Mouse (Mus musculus) embryonic facial prominence, embryonic 15.5 days (tissue): ENCODE data around the gene Kit. TPM values are rescaled to one million over a fixed set of nuclear protein-coding genes. Genes with fewer than 3 reads are reported as not detected.

ENCODE experiments used
- ATAC-seq: fragments of 200-750 bp; cut with Nextera tagmentation; 2 replicates; pipeline ENCODE4 v1.8.0; 2017; ENCODE audit warnings: low read depth, moderate TSS enrichment; ENCODE audit not compliant: insufficient number of reproducible peaks, low FRiP score, low TSS enrichment
- H3K27ac ChIP-seq: fragments of 300-500 bp; sonication (generic); replicated peaks from 2 replicates; pipeline ENCODE4 v1.5.1; 2015; ENCODE audit warnings: mild to moderate bottlenecking, inconsistent platforms
- H3K27me3 ChIP-seq: fragments of 300-500 bp; sonication (generic); 2 replicates; pipeline ENCODE4 v1.6.1; 2015; ENCODE audit warnings: inconsistent platforms
- H3K36me3 ChIP-seq: fragments of 300-500 bp; sonication (generic); 2 replicates; pipeline ENCODE4 v1.6.1; 2015; ENCODE audit warnings: mild to moderate bottlenecking, inconsistent platforms
- H3K4me1 ChIP-seq: fragments of 300-500 bp; sonication (generic); 2 replicates; pipeline ENCODE4 v1.6.1; 2015; ENCODE audit warnings: inconsistent platforms
- H3K4me2 ChIP-seq: fragments of 300-500 bp; sonication (generic); replicated peaks from 2 replicates; pipeline ENCODE4 v1.6.1; 2015; ENCODE audit warnings: mild to moderate bottlenecking, inconsistent platforms
- H3K4me3 ChIP-seq: fragments of 300-500 bp; sonication (generic); replicated peaks from 2 replicates; pipeline ENCODE4 v1.5.1; 2015; ENCODE audit warnings: mild to moderate bottlenecking, inconsistent platforms
- H3K9ac ChIP-seq: fragments of 300-500 bp; sonication (generic); 2 replicates; pipeline ENCODE4 v1.6.1; 2015; ENCODE audit warnings: inconsistent platforms
- H3K9me3 ChIP-seq: fragments of 300-500 bp; sonication (generic); replicated peaks from 2 replicates; pipeline ENCODE4 v1.6.1; 2016; ENCODE audit warnings: inconsistent platforms
- WGBS: fragments of 180-500 bp; shearing (Covaris S2); methylation state at CpG from one replicate; pipeline ENCODE4 v1.1.7; 2015; 5-methylcytosine and 5-hydroxymethylcytosine counted together
- polyA plus RNA-seq: library from polyadenylated mRNA; unstranded; fragments of >200 nt; fragmentation: Nextera tagmentation; extraction: Ambion mirVana; gene quantifications from 2 replicates; pipeline ENCODE4 v1.2.1, GENCODE M21; 2015

Kit gene
- polyA plus RNA-seq, 1 experiment from 2014 or later: 23.4 TPM

DNA sequence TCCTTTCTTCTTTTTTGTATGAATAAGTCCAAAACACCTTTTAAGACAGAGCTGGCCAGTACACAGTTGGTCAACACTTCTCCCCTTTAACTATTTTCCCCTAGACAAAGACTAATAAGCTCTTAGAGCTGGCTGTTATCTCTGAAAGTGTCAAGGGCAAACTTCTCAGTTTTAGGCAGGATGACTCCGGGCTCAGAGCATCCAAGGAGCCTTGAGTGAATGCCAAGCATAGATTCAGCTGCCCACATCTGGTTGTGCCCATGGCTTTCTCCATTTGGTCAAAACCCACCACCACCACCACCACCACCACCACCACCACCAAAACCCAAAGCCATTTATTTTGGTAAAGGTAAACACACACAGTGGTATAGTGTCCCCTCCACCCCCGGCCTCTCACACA is 13.5 kb upstream of the Kit start:
- no peak for ATAC-seq
- H3K4me3 ChIP-seq: no peak overlapping the region
- no peak overlapping the region for H3K4me2 ChIP-seq
- 90% methylated on average over 2 of the region's 2 CpGs for WGBS
- no peaks in the 10 kb centered on the region for H3K9me3 ChIP-seq
- H3K36me3 ChIP-seq: no peaks in the 10 kb centered on the region
- H3K9ac ChIP-seq: no peak overlapping the region
- no peak overlapping the region for H3K27ac ChIP-seq
- H3K27me3 ChIP-seq: no peaks in the 10 kb centered on the region
- H3K4me1 ChIP-seq: no peaks in the 10 kb centered on the region

- Histone ChIP-seq H3K4me1 (peaks cover 19% of the 10 kb centered on the region), H3K4me3 (peak overlapping the region; percentile 59), H3K9me3 (no peaks in the 10 kb centered on the region), H3K9ac (no peak overlapping the region), H3K4me2 (peak overlapping the region; percentile 99), H3K27me3 (peaks cover 27% of the 10 kb centered on the region), H3K27ac (no peak overlapping the region), H3K36me3 (no peaks in the 10 kb centered on the region)
- ATAC-seq: no peak; the same call in 1 of the 2 replicates
- WGBS: 4% methylated on average over 27 of the region's 27 CpGs
Observed at GRCm38 (mm10) chr5:75574151-75574851, 415 bp upstream of the Kit start.

GRCm38 (mm10) chr5:75575567-75576515 is 1.1 kb downstream of the Kit start:
- Histone ChIP-seq H3K4me2 (peak overlapping the region; percentile 99), H3K4me1 (peaks cover 19% of the 10 kb centered on the region), H3K4me3 (peak overlapping the region; percentile 59), H3K27me3 (peaks cover 27% of the 10 kb centered on the region), H3K27ac (peak overlapping the region; percentile 34; the same call in 1 of the 2 replicates), H3K9ac (peak overlapping the region; percentile 33; the same call in 1 of the 2 replicates), H3K9me3 (no peaks in the 10 kb centered on the region), H3K36me3 (no peaks in the 10 kb centered on the region)
- under 1% methylated on average over 53 of the region's 53 CpGs for WGBS
- ATAC-seq: peak; percentile 75

- WGBS: 21% methylated on average over 6 of the region's 6 CpGs
- Histone ChIP-seq H3K4me2 (peak overlapping the region; percentile 99), H3K27me3 (peaks cover 27% of the 10 kb centered on the region), H3K27ac (no peak overlapping the region), H3K9me3 (no peaks in the 10 kb centered on the region), H3K4me1 (peaks cover 19% of the 10 kb centered on the region), H3K9ac (no peak overlapping the region), H3K4me3 (peak overlapping the region; percentile 59), H3K36me3 (no peaks in the 10 kb centered on the region)
- no peak for ATAC-seq
Observed at GRCm38 (mm10) chr5:75576741-75577140, 2.0 kb downstream of the Kit start.

DNA sequence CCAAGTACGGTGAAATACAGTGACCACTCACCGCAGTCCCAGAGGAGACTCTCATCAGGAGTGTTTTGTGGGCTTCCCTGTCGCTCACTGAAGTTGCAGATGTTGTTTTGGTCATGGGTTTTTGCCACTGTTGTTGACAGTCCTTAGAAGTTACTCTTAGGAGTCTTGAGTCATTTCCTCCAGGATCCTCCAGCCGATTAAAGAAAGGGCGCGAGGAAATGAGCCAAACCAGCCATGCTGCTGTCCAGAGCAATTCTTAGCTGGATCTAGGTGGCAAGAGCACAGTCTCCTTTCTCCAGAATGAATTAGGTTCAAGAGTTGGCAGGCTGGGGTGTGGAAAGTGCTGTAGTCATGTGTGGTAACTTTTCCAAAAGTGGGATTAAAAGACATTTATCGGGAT is 3.4 kb downstream of the Kit start:
- no peak overlapping the region for H3K4me3 ChIP-seq
- ATAC-seq: no peak

DNA sequence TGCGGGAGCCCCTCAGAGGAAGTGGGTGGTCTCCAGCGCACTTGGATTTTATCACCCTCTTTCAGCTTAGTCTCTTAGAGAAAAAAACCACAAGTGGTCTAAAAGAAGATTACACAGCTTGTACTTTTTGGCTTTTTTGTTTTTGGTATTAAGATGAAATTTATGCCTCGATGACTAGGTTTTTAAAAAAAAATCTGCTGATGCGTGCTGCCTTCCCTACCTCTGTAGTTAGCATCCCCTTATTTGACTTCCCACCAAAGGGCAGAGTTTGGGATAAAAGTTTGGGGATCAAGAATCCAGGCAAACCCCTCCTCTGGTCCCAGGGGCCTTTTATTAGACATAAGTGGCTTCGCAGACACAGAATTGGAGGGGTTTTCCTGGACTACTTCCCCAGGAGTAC is 4.5 kb downstream of the Kit start:
- Histone ChIP-seq H3K27ac (no peak overlapping the region), H3K27me3 (peaks cover 25% of the 10 kb centered on the region), H3K9me3 (no peaks in the 10 kb centered on the region), H3K4me1 (peaks cover 19% of the 10 kb centered on the region), H3K36me3 (no peaks in the 10 kb centered on the region), H3K4me3 (no peak overlapping the region), H3K9ac (no peak overlapping the region), H3K4me2 (no peak overlapping the region)
- no peak for ATAC-seq
- WGBS: 71% methylated on average over 5 of the region's 5 CpGs

More for the DNA sequence above, 3.4 kb downstream of the Kit start:
- Histone ChIP-seq H3K27ac (no peak overlapping the region), H3K27me3 (peaks cover 27% of the 10 kb centered on the region), H3K36me3 (no peaks in the 10 kb centered on the region), H3K4me2 (no peak overlapping the region), H3K9ac (no peak overlapping the region), H3K4me1 (peaks cover 19% of the 10 kb centered on the region), H3K9me3 (no peaks in the 10 kb centered on the region)
- 67% methylated on average over 7 of the region's 7 CpGs for WGBS

DNA sequence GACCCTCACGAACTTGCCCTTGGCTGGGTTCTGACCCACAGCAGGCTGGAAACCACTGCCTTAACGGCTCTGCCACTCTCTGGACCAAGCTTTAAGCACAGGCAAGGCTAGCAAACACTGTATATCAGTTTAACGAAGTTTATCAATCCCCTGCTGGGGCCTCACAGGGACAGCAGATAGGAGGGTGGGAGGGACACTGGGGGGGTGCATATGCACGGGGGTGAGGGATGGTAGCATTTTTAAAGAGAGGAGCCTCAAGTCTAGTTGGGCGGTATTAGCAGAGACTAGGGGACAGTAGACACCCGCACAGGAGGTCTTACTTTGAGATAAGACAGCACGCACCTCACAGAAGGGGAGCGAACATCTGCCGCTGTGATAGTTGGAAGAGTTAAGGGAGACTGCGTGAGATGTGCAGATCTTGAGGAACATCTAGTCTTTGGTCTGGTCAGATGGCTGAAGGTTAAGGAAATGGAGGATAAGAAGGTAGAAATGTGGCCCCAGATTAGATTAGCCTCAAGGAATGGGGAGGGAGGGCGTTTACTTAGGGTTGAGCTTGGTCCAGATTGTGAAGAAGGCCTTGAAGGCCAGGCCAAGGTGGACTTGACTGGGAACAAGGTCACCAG is 5.0 kb downstream of the Kit start:
- H3K36me3 ChIP-seq: no peaks in the 10 kb centered on the region
- H3K27me3 ChIP-seq: peaks cover 21% of the 10 kb centered on the region
- no peak overlapping the region for H3K4me2 ChIP-seq
- H3K9me3 ChIP-seq: no peaks in the 10 kb centered on the region
- no peak overlapping the region for H3K27ac ChIP-seq
- H3K4me1 ChIP-seq: peaks cover 15% of the 10 kb centered on the region
- no peak overlapping the region for H3K9ac ChIP-seq
- WGBS: 84% methylated on average over 11 of the region's 11 CpGs
- no peak for ATAC-seq
- no peak overlapping the region for H3K4me3 ChIP-seq

DNA sequence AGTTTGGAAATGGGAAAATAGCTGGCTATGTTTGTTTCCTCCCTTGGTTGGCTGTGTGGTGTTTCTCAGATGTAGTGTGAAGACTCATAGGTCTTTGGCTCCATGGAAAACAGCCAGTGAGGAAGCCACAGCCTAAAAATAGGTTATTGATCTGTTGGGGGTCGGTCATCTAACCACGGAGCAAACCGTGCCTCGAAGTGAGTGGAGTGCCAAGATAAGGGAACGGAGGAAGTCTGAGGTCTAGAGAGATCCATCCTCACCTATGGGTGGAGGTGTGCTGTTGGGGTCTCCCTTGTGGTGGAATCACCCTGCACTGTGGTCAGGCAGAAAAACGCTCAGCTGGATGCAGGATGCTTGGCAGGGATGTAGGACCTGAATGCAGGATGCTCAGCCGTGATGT is 7.2 kb downstream of the Kit start:
- H3K9ac ChIP-seq: no peak overlapping the region
- peaks cover 11% of the 10 kb centered on the region; the same call in 1 of the 2 replicates for H3K27me3 ChIP-seq
- no peak overlapping the region for H3K4me3 ChIP-seq
- no peaks in the 10 kb centered on the region for H3K9me3 ChIP-seq
- H3K36me3 ChIP-seq: no peaks in the 10 kb centered on the region
- no peaks in the 10 kb centered on the region for H3K4me1 ChIP-seq
- no peak overlapping the region for H3K4me2 ChIP-seq
- no peak overlapping the region for H3K27ac ChIP-seq
- ATAC-seq: no peak
- WGBS: 89% methylated on average over 7 of the region's 7 CpGs

- ATAC-seq: no peak
- 89% methylated on average over 4 of the region's 4 CpGs for WGBS
- no peak overlapping the region for H3K4me3 ChIP-seq
Observed at GRCm38 (mm10) chr5:75587781-75588180, 13.1 kb downstream of the Kit start.

DNA sequence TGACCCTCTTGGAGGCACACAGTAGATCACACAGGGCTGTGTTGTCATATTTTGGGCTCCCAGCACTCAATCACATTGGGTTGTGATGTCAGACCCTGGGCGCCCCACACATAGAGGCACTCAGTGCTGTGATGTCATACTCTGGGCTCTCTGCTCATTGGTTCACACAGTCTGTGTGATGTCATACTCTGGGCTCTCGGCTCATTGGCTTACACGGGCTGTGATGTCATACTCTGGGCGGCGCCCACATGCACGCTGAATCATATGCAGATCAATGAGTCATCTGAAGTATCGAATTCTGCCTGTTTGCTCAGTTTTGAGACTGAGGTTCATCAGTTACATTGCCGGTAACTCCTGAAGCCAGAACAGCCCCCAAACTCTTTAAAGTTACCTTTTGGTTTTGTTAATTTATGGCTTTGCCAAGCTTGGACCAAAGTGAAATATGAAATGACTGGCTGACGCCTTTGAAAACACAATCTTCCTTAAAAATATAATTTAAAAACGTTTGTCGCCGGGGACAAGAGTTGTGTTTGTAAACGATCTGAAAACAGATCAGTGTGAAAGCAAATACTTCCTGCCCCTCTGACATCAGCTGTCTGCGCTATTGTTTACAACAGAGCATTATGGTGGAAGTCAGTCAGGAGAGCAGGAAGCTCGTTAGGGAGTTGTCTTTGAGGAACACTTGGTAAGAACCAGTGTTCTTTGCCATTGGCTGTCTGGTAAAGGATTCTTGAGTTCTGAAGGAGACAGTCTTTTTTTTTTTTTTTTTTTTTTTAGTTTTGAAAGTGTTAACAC is 15.0 kb downstream of the Kit start:
- H3K4me2 ChIP-seq: no peak overlapping the region
- H3K27me3 ChIP-seq: no peaks in the 10 kb centered on the region
- H3K4me1 ChIP-seq: no peaks in the 10 kb centered on the region
- H3K9ac ChIP-seq: no peak overlapping the region
- 74% methylated on average over 15 of the region's 15 CpGs for WGBS
- H3K36me3 ChIP-seq: no peaks in the 10 kb centered on the region
- H3K9me3 ChIP-seq: no peaks in the 10 kb centered on the region
- no peak for ATAC-seq
- H3K27ac ChIP-seq: no peak overlapping the region
- H3K4me3 ChIP-seq: no peak overlapping the region

More at GRCm38 (mm10) chr5:75587781-75588180, 13.1 kb downstream of the Kit start:
- no peaks in the 10 kb centered on the region for H3K9me3 ChIP-seq
- H3K9ac ChIP-seq: no peak overlapping the region
- H3K4me1 ChIP-seq: no peaks in the 10 kb centered on the region
- no peaks in the 10 kb centered on the region for H3K27me3 ChIP-seq
- H3K27ac ChIP-seq: no peak overlapping the region
- no peak overlapping the region for H3K4me2 ChIP-seq
- no peaks in the 10 kb centered on the region for H3K36me3 ChIP-seq
